Comparison of ENCODE assay signal across 8 mouse cellular contexts in genomic region chr11:95310007-95310647, GRCm38 (mm10). TPM values are rescaled to one million over a fixed set of nuclear protein-coding genes. Genes with fewer than 3 reads are reported as not detected.
DNase-seq lines count a peak whose midpoint lies in the region; ATAC-seq and TF ChIP-seq lines count a peak whose summit lies in the region.

Gene Kat7, minus strand, starts transcription at chr11:95310246.

- H3K27ac ChIP-seq in heart, embryonic 12.5 days (ENCODE audit: poor library complexity, severe bottlenecking) = peak within 1 kb of the TSS; percentile 95
- peak within 1 kb of the TSS; percentile 99 for H3K27ac ChIP-seq in kidney, postnatal 0 days
- H3K27ac ChIP-seq in liver, embryonic 11.5 days (ENCODE audit: low read depth, low read length) = peak within 1 kb of the TSS; percentile 97
- peak within 1 kb of the TSS; percentile 98 for H3K27ac ChIP-seq in stomach, embryonic 15.5 days

- no peak for TF ChIP-seq CTCF in kidney, postnatal 0 days (IDR thresholded peaks at IDR 0.05; ENCODE audit: low read depth)

- H3K27me3 ChIP-seq in heart, embryonic 12.5 days (replicated peaks) = no peaks in the 10 kb centered on the region
- H3K27me3 ChIP-seq in kidney, postnatal 0 days (ENCODE audit: insufficient read depth, low read length) = no peaks in the 10 kb centered on the region
- no peaks in the 10 kb centered on the region for H3K27me3 ChIP-seq in liver, embryonic 11.5 days (replicated peaks; ENCODE audit: control insufficient read depth, insufficient read depth, low read length)
- no peaks in the 10 kb centered on the region for H3K27me3 ChIP-seq in stomach, embryonic 15.5 days (replicated peaks)

- peak; percentile 99 for DNase-seq in CD4-positive helper T cell, adult 2 months (ENCODE audit: low read depth, low spot score)
- DNase-seq in brain, embryonic 18.5 days (ENCODE audit: low read depth, low spot score) = peak; percentile 99
- peak; percentile 100 for DNase-seq in kidney, postnatal 0 days (ENCODE audit: low spot score)
- peak; percentile 91 for DNase-seq in liver, embryonic 11.5 days (ENCODE audit: low spot score)
- peak; percentile 98 for DNase-seq in naive thymus-derived CD4-positive, alpha-beta T cell, adult 2 months (ENCODE audit: low read depth)

- H3K9ac ChIP-seq in heart, embryonic 12.5 days = peak within 1 kb of the TSS; percentile 96
- H3K9ac ChIP-seq in kidney, postnatal 0 days (ENCODE audit: low read depth, low read length) = peak within 1 kb of the TSS; percentile 95
- H3K9ac ChIP-seq in liver, embryonic 11.5 days (ENCODE audit: low read depth, low read length) = peak within 1 kb of the TSS; percentile 98
- peak within 1 kb of the TSS; percentile 97 for H3K9ac ChIP-seq in stomach, embryonic 15.5 days

- H3K36me3 ChIP-seq in heart, embryonic 12.5 days = peaks cover 13% of the 10 kb centered on the region
- peaks cover 5% of the 10 kb centered on the region; the same call in 1 of the 2 replicates for H3K36me3 ChIP-seq in kidney, postnatal 0 days (ENCODE audit: insufficient read depth, low read length)
- peaks cover 3% of the 10 kb centered on the region; the same call in 1 of the 2 replicates for H3K36me3 ChIP-seq in liver, embryonic 11.5 days (ENCODE audit: control insufficient read depth, insufficient read depth, low read length)
- peaks cover 11% of the 10 kb centered on the region for H3K36me3 ChIP-seq in stomach, embryonic 15.5 days

- peak within 1 kb of the TSS; percentile 88 for H3K4me3 ChIP-seq in heart, embryonic 12.5 days
- peak within 1 kb of the TSS; percentile 91 for H3K4me3 ChIP-seq in kidney, postnatal 0 days (replicated peaks; ENCODE audit: low read depth, low read length)
- peak within 1 kb of the TSS; percentile 88 for H3K4me3 ChIP-seq in liver, embryonic 11.5 days (ENCODE audit: low read depth, low read length)
- peak within 1 kb of the TSS; percentile 90 for H3K4me3 ChIP-seq in stomach, embryonic 15.5 days (replicated peaks)

- peak within 1 kb of the TSS; percentile 80 for H3K4me2 ChIP-seq in heart, embryonic 12.5 days
- H3K4me2 ChIP-seq in kidney, postnatal 0 days (ENCODE audit: low read length) = peak within 1 kb of the TSS; percentile 89
- H3K4me2 ChIP-seq in liver, embryonic 11.5 days = peak within 1 kb of the TSS; percentile 86
- peak within 1 kb of the TSS; percentile 64 for H3K4me2 ChIP-seq in stomach, embryonic 15.5 days

- peak; percentile 84 for ATAC-seq in erythroid progenitor cell, adult 5-6 weeks (replicated peaks; ENCODE audit: low FRiP score, poor library complexity, severe bottlenecking)
- ATAC-seq in heart, embryonic 12.5 days (ENCODE audit: insufficient number of reproducible peaks, low FRiP score) = peak; percentile 94
- ATAC-seq in kidney, postnatal 0 days (replicated peaks; ENCODE audit: low FRiP score, low read depth) = peak; percentile 94
- peak; percentile 87 for ATAC-seq in liver, embryonic 11.5 days (replicated peaks; ENCODE audit: low FRiP score)
- ATAC-seq in stomach, embryonic 15.5 days (ENCODE audit: insufficient read depth, low FRiP score, low read depth) = peak; percentile 93

- no peaks in the 10 kb centered on the region for H3K9me3 ChIP-seq in heart, embryonic 12.5 days (replicated peaks)
- H3K9me3 ChIP-seq in kidney, postnatal 0 days (replicated peaks; ENCODE audit: low read length) = no peaks in the 10 kb centered on the region
- no peaks in the 10 kb centered on the region for H3K9me3 ChIP-seq in liver, embryonic 11.5 days (ENCODE audit: control insufficient read depth, low read length)
- no peaks in the 10 kb centered on the region for H3K9me3 ChIP-seq in stomach, embryonic 15.5 days

- 0% methylated on average over 42 of the region's 42 CpGs for WGBS in heart, embryonic 12.5 days
- under 1% methylated on average over 42 of the region's 42 CpGs for WGBS in kidney, postnatal 0 days
- WGBS in liver, embryonic 11.5 days = under 1% methylated on average over 42 of the region's 42 CpGs
- WGBS in stomach, embryonic 15.5 days = under 1% methylated on average over 42 of the region's 42 CpGs

- H3K4me1 ChIP-seq in heart, embryonic 12.5 days (replicated peaks) = peaks cover 20% of the 10 kb centered on the region
- H3K4me1 ChIP-seq in kidney, postnatal 0 days (replicated peaks; ENCODE audit: insufficient read depth, low read length) = no peaks in the 10 kb centered on the region
- peaks cover 23% of the 10 kb centered on the region for H3K4me1 ChIP-seq in liver, embryonic 11.5 days (replicated peaks; ENCODE audit: control insufficient read depth, insufficient read depth, low read length)
- peaks cover 17% of the 10 kb centered on the region for H3K4me1 ChIP-seq in stomach, embryonic 15.5 days

RNA-seq across cellular contexts. Expression of gene Kat7, which starts in this region (rescaled TPM):
- 94.3 and 127 TPM in 2 replicates for total RNA-seq in erythroid progenitor cell, adult 5-6 weeks (2015; ENCODE audit: low replicate concordance)
- total RNA-seq in erythroid progenitor cell, adult 5-6 weeks (2017; ENCODE audit: low replicate concordance) = 72.6 and 81.2 TPM in 2 replicates
- 56.0 and 58.3 TPM in 2 replicates for polyA plus RNA-seq in heart, embryonic 12.5 days (2016; fragmentation: Nextera tagmentation; extraction: Ambion mirVana)
- polyA plus RNA-seq in kidney, postnatal 0 days (2015; fragmentation: Nextera tagmentation; extraction: Ambion mirVana) = 49.0 and 52.1 TPM in 2 replicates
- 65.4 and 72.5 TPM in 2 replicates for polyA plus RNA-seq in liver, embryonic 11.5 days (2014; fragmentation: Nextera tagmentation; extraction: Ambion mirVana)
- polyA plus RNA-seq in stomach, embryonic 15.5 days (2015; fragmentation: Nextera tagmentation; extraction: Ambion mirVana) = 57.1 and 62.3 TPM in 2 replicates

Comparison
In these comparisons a context has a peak if more than half of its experiments do, and no peak if none do; other contexts are left out.
1. Peak in every context shown above with its lines: DNase-seq, ATAC-seq, H3K4me3 ChIP-seq and H3K27ac ChIP-seq.